Mouse (Mus musculus) left cerebral cortex, postnatal 25 days (tissue): Measurements from ENCODE around the gene Pigm. TPM values are rescaled to one million over a fixed set of nuclear protein-coding genes. Genes with fewer than 3 reads are reported as not detected.

Source experiments
- DNase-seq, 2 experiments: peaks; one replicate each; pipeline ENCODE4 v3.0.0; 2022; ENCODE audit warnings: low spot score in 2 of 2, mixed read lengths in 1 of 2
- intact Hi-C: fragments of 180-260 bp; cut with DNase I; formaldehyde crosslinking; loops from one replicate; pipeline ENCODE4 v1.15.1; 2025
- total RNA-seq, 2 experiments: library from RNA; stranded (reverse); gene quantifications; 2 replicates each; pipeline ENCODE4 v1.2.3; 2021

Pigm gene
- total RNA-seq, 2 experiments from 2014 or later: 8.9 to 9.2 TPM

DNA sequence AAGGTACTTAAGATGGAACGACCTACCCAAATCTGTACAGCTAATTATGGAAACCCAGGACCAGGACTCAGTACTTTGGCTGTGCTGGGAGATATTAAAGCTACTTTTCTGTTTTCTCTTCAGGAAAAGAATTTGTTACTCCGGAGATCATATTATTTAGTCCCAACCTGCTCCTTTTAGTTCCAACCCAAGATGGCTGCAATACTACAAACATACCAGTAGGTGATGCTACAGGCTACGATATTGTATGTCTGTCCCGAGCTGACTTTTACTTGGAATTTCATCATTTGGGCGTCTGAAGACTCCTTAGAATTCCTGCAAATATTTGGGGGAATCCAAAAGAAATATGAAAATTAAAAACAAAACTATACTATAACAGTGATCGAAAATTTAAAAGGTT is 32.6 kb downstream of the Pigm start:
- peak; percentile 37 to 62 for DNase-seq
- intact Hi-C loops: no loop called here

DNA sequence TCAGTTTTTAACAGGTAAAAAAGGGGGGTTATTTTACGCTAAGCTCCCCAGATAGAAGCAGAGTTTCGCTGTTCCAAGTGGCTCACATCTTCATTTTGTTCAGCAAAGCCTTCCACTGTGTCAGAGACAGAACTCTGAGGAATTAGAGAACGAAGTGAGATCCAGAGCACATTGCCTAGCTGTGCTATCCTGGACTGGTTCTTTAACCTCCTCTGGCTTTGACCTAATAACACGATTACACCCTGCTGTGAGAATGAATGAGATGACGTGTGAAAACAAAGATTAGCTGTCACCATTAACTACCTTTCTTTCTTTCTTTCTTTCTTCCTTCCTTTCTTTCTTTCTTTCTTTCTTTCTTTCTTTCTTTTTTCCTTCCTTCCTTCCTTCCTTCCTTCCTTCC is 33.1 kb downstream of the Pigm start:
- no peak for DNase-seq
- intact Hi-C loops: no loop called here

DNA sequence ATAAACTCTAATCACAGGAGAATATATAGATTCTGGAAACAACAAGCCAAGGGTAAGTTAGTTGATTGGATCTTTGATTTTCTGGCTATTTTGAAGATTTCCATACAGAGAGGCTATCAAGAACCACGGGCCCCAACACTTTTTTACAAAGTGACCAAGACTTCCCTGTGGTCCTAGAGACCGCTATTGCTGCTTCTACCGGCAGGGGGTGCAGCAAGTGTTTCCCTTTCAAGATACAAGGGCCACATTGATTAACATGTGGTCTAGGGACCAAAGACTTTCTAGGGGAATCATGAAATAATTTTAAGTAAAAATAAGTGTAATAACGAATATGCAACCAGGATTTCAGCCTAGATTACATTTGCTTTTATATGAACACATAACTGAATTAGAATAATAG is 34.5 kb downstream of the Pigm start:
- intact Hi-C loops: loop anchor here (10.0 kb wide), 1 partner anchor 914 kb away; no protein-coding TSS in a partner anchor
- DNase-seq: peak; percentile 42 to 64

DNA sequence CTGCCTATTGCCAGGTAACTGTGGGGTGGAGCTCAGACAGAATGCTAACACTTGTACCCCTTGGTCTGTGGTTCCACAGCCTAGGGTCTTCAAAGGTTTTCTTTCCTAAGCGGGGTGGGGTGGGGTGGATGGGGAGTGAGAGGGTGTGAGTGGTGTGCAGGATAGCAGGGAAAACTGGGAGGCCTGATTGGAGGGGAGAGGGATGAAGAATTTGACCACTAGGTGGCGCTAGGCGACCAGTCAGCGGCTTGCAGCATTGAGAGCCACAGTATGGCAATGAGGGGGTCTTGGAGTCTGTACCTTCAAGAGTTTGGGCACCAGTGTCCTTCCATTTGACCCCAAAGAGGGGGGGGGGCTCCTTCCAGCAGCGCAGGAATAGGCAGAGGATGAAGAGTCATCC is 35.9 kb downstream of the Pigm start:
- DNase-seq: peak; percentile 78 to 85
- intact Hi-C loops: loop anchor here (1.0 to 10.0 kb wide), 4 partner anchors 78 to 987 kb away; partner anchors contain the start of gene Dusp23

DNA sequence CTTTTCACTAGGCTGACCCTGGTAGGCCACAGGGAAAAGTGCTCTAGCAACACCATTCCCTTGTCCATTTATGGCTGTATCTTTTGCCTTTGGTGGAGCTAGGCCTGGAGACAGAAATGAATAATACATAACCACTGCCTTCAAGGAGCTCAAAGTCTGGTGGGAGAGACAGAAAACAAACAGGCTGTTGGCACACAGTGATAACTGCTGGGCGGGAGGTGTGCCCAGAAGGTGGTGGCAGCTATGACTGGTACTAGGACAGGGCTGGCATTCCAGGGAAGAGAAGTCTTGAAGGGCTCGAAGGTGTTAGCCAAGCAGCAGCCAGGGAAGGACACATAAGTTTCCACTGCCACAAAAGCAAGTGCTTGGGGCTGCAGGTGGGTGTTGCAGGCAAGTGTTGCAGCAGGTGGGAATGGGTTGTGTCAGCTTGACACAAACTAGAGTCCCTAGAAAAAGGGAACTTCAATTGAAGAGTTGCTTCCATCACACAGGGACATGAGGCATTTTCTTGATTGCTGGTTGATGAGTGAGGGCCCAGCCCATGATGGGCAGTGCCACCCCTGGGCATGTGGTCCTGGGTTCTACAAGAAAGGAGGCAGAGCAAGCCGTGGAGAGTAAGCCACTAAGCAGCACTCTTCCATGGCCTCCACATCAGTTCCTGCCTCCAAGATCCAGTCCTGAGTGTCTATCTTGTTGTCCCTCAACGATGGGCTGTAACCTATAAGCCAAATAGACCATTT is 37.3 kb downstream of the Pigm start:
- intact Hi-C loops: loop anchor here (2.0 to 10.0 kb wide), 3 partner anchors 219 to 985 kb away; partner anchors contain the start of gene Dusp23
- no peak for DNase-seq

DNA sequence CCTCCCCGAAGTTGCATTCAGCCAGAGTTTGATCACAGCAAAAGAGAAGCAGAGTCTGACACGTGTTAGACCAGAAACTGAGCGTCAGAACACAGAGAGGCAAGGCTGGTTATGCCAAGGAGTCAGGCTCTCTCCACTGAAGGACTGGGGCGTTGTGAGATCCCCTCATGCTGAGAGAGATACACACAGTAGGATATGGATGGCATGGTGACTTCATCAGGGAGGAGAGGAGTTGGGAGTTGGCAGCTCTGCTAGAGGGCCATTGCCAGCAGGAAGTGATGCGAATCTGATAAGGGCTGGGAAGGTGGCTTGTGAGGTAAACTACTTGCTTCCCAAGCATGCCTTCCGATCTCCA is 37.9 kb downstream of the Pigm start:
- intact Hi-C loops: loop anchor here (10.0 kb wide), 1 partner anchor 911 kb away; no protein-coding TSS in a partner anchor
- no peak for DNase-seq

DNA sequence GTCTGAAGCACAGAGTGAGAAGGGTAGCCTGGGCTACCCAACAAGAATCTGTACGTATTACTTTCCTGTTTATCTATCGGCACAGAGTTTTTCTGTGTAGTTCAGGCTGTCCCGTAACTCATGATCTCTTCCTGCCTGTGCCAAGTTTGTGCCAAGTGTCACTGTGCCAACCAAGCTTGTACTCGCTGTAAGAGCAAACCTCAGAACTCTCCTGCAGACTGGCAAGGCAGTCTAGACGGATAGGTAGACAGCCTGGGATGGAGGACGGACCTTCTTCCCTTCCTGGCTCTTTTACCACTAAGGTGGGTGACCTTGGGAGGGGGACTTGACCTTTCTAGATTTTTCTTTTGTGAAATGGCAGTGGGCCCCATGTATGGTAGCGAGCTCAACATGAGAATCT is 38.7 kb downstream of the Pigm start:
- no peak for DNase-seq
- intact Hi-C loops: loop anchor here (10.0 kb wide), 1 partner anchor 910 kb away; no protein-coding TSS in a partner anchor

DNA sequence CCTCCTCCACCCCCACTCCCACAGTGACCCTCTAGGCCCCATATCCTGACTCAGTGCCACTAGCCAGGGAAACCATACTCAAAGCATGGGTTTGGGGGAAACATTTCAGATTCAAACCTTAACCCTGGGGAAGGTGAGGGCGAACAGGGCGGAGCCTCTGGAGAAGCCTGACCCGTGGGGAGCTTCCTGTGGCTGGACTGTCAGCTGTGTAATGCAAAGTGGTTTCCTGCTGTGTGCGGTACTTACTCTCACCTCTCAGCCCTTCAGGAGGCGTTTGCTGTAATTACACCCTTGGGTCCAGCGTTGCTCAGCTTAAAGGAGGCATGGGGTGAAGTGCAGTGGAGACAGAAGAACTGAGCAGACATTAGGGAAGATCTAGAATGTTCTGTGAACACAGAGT is 41.8 kb downstream of the Pigm start:
- intact Hi-C loops: loop anchor here (10.0 kb wide), 1 partner anchor 907 kb away; no protein-coding TSS in a partner anchor
- no peak for DNase-seq

DNA sequence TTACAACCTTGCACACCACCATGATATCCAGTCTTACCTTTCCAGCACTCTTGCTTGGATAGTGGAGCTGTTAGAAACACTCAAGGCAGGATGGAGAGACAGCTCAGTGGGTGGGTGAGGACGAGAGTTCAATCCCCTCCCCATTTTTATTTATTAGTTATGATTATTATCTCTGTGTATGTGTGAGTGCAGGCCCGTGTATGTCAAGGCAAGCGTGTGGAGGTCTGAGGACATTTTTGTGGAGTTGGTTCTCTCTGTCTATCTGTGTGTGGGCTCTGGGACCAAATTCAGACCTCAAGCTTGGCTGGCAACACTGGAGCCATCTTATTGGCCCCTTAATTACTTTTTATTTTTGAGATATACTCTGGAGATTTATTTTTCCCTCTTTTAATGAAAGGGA is 42.3 kb downstream of the Pigm start:
- intact Hi-C loops: loop anchor here (10.0 kb wide), 1 partner anchor 906 kb away; no protein-coding TSS in a partner anchor
- no peak for DNase-seq

DNA sequence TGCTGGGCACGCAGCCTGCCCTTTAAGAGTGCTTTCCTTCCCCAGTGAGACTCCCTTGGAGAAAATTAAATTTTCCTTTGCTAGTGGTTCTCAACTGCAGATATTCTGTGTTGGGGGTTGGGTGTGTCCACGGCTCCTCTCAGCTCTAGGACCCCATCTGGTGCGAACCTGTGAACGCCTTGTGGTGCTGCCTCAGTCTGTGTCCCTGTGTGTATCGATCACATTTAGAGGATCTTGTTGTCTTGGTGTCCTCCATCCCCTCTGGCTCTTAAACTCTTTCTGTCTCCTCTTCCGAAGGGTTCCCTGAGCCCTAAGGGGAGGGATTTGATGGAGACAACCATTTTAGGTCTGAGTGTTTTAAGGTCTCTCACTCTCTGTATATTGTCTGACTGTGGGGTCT is 43.8 kb downstream of the Pigm start:
- intact Hi-C loops: no loop called here
- DNase-seq: no peak

DNA sequence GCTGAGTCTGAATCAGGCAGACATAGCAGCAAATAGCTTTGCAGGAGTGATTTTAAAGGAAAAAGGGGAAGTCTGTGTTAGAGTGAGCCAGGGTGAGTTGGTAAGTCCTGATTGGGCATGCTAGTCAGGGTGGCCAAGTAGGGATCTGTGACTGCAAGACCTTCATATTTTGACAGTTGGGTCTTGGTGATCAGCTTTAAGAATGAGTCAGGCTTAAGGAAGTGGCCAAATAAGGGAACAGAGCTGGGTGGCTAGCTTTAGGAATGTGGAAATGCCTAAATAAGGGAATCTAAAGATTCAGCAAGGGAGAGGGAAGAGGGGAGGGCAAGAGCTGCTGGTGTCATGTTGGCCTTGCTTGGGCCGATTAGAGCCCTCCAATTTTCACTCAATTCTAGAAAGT is 47.0 kb downstream of the Pigm start:
- no peak for DNase-seq
- intact Hi-C loops: no loop called here

DNA sequence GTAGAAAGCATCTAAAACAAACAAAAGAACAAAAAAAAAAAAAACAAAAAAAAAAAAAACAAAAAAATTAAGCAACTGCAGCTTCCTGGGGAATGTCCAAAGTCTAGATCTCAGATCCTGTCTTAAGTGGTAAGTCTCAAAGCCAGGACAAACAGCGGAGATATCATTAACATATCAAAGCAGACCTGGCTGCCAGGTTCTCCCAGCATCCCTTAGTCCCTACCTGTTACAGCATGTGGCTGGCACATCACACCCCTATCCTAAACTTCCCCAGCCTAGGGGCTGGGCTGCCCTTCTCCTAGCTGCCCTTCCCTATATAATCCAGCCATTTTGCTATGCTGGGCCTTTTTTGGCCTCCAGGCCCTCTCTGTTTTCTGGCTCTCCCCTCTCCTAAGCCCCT is 50.1 kb downstream of the Pigm start:
- intact Hi-C loops: no loop called here

DNA sequence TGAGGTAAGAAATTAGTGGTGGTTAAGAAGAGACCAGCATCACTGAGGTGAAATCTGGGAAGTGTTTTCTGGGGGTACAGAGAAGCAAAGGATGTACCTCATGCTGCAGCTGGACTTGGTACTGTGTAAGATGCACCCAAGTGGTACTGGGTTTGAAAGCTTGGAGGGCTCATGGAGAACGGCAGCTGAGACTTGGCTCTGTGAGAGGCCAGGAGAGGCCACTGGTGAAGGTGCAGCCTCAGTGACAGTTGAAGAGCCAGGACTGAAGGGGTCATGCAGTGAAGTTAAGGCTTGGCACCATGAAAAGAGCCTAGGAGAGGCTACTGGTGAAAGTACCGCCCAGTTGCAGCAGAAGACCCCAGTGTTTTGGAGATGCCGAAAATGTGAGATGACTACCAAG is 51.5 kb downstream of the Pigm start:
- DNase-seq: no peak
- intact Hi-C loops: no loop called here

More for the DNA sequence above, 50.1 kb downstream of the Pigm start:
- DNase-seq: no peak

DNA sequence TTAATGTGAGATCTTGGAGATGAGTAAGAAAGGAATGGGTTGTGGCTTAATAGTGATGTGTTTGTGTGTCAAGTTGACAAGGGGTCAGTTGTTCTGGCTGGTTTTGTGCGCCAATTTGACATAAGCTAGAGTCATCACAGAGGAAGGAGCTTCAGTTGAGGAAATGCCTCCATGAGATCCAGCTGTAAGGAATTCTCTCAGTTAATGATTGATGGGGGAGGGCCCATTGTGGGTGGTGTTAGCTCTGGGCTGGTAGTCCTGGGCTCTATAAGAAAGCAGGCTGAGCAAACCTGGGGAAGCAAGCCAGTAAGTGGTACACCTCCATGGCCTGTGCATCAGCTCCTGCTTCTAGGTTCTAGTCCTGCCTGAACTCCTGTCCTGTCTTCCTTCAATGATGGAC is 52.3 kb downstream of the Pigm start:
- intact Hi-C loops: no loop called here

DNA sequence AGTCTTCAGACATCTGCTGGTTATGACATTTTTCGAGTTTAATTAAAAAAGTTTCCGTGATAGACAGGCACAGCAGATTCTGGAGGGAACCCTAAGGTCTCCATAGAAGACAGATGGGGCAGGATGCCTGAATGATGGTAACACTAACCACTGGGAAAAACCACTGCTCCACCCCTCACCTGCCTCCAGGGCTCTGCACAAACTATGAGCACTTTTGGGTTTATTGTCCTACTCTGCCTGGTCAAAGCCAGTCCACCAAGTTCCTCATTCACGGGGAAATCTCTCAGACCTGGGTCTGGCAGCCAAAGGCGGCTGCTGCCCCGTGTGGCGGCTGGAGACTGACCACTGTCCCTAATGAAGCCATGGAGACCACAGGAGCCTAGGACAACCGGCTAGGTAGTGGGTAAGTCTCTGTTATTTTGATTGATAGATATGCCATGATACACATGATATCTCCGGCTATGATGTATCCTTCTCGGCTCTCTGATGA is 54.4 kb downstream of the Pigm start:
- intact Hi-C loops: no loop called here
- no peak for DNase-seq

More for the DNA sequence above, 52.3 kb downstream of the Pigm start:
- DNase-seq: no peak

DNA sequence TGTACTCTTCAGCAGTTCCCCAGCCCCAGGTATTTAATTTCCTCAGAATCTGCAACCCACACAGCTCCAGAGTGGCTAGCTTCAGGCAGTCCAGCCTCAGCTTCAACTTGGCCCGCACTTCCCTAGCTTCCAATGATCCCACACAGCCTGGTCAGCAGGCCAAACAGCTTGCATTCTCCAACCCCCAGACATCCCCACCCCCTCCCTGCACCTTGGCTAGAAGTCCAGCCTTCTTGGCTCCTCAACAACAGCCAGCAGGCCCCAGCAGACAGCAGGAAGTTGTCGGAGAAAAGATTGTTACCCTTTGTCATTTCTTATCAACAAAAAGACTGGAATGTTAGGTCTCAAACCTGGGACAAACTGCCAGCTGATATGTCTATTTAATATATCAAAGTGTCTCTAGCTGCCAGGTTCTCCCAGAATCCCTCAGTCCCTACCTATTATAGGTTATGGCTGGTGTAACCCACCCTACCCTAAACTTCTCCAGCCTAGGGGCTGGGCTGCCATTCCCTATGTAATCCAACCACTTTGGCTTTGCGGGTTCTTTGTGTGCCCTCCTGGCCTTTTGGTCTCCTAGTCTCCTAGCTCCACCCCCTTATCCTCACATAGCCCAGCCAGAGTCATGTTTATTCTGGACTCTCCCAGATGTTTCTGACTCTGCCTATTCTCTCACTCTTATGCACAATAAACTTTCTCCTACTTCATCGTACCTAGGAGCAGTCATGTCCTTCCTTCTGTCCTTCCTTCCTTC is 55.7 kb downstream of the Pigm start:
- intact Hi-C loops: no loop called here
- DNase-seq: no peak

DNA sequence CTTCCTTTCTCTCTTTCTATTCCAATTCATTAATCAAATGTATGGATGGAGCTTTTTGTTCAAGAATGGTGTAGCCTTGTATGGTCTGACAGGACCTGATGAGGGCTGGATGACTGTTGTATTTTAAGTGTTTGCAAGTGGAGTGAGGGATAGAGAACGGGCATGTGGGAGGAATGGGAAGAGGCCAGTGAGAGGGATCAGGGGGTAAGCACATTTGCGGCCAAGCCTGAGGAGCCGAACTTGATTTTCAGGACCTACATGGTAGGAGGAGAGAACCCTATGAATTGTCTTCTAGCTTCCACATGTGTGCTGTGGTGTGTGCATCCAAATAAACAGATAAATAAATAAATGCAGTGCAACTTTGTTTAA is 56.2 kb downstream of the Pigm start:
- no peak for DNase-seq
- intact Hi-C loops: no loop called here

DNA sequence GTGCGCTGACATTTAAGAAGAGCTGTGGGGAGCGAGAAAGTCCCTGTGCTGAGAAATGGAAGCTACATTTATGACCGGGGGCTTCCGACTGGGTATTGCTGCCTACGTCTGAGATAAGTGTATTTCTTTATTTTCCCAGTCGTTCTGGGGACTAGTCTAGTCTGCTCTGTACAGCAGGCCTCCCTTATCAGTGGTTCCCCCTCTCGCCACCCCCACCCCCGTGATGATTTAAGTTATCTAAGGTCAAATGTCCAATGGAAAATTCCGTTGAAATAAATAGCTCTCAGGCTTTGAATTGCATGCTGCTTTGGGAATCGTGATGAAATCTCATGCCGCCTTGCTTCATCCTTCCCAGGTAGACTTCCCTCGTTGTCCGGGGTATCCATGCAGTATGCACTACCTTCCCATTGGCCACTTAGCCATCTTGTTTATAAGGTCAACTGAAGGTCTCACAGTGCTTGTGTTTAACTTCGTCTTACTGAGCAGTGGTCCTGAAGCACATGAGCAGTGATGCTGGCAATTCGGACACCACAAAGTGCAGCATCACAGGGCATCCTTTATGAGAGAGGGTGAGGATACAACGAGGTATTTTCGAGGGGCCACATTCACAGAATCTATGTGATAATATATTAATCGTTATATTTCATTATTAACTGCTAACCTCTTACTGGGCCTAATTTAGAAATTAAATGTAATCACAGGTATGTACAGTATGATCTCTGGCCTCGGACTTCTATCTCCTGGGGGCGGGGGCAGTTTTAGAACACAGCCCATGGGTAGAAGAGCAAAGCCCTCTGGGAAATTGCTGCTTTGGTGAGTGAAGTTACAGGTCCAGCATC is 56.9 kb downstream of the Pigm start:
- intact Hi-C loops: no loop called here
- DNase-seq: no peak
